Mouse (Mus musculus): ENCODE data around the gene Gm2115. TPM values are rescaled to one million over a fixed set of nuclear protein-coding genes. Genes with fewer than 3 reads are reported as not detected.

The Gm2115 gene
- total RNA-seq, 2 experiments from 2014 or later, result not detected

Other genes with a start within 250 kb of the Gm2115 start
- gene Arnt2, start 118.8 kb upstream of the Gm2115 start, total RNA-seq (2015), result not detected in 2 replicates
- not detected in 2 replicates for gene Arnt2, start 118.8 kb upstream of the Gm2115 start, total RNA-seq (2017)
- gene Fah, start 77.8 kb downstream of the Gm2115 start, total RNA-seq (2015), result 0.86 TPM in 1 of 2 replicates, not detected in the other
- 3.0 TPM in 1 of 2 replicates, not detected in the other for gene Fah, start 77.8 kb downstream of the Gm2115 start, total RNA-seq (2017)
- gene Zfand6, start 161.0 kb downstream of the Gm2115 start, total RNA-seq (2015), result 83.3 and 86.9 TPM in 2 replicates
- 62.8 and 71.7 TPM in 2 replicates for gene Zfand6, start 161.0 kb downstream of the Gm2115 start, total RNA-seq (2017)